Mouse (Mus musculus) MEL (cell line): ENCODE measurements at regions not wholly inside any gene's neighbourhood (a gene's known extent, or its start where the extent isn't known, plus 50 kb on each side); places are given as distances from the start of the nearest gene placed in this dataset.

Source experiments
- DNase-seq: peaks from one replicate; pipeline ENCODE4 v3.0.0; 2011; ENCODE audit warnings: low read depth, low spot score
- H3K27ac ChIP-seq: 2 replicates; pipeline ENCODE4 v1.5.1; 2012; ENCODE audit warnings: low read depth, mild to moderate bottlenecking, control low read depth, low read length, moderate library complexity; ENCODE audit not compliant: control insufficient read depth
- H3K27me3 ChIP-seq, 2 experiments: fragments of 150-350 bp in 1 of 2; sonication (generic) in 1 of 2; 2 replicates each; pipeline ENCODE4 v1.6.1; 2012; ENCODE audit warnings: low read length in 2 of 2, mild to moderate bottlenecking in 2 of 2, improper control_type of control experiment in 1 of 2, moderate library complexity in 1 of 2; ENCODE audit not compliant: insufficient read depth in 2 of 2, control insufficient read depth in 1 of 2
- H3K36me3 ChIP-seq, 2 experiments: 2 replicates each; pipeline ENCODE4 v1.6.1; 2012 to 2014; ENCODE audit warnings: low read length in 2 of 2, improper control_type of control experiment in 1 of 2, inconsistent platforms in 1 of 2, mild to moderate bottlenecking in 1 of 2; ENCODE audit not compliant: insufficient read depth in 2 of 2, control insufficient read depth in 1 of 2
- H3K4me1 ChIP-seq, 2 experiments: fragments of 150-350 bp in 1 of 2; sonication (generic) in 1 of 2; 2 replicates each; pipeline ENCODE4 v1.6.1; 2012; ENCODE audit warnings: low read length in 2 of 2, improper control_type of control experiment in 1 of 2, mild to moderate bottlenecking in 1 of 2; ENCODE audit not compliant: insufficient read depth in 2 of 2, control insufficient read depth in 1 of 2
- H3K4me3 ChIP-seq, 2 experiments: fragments of 150-350 bp in 1 of 2; sonication (generic) in 1 of 2; 2 replicates each; pipeline ENCODE4 v1.5.1; 2012; ENCODE audit warnings: low read depth in 2 of 2, low read length in 2 of 2, mild to moderate bottlenecking in 2 of 2, moderate library complexity in 2 of 2, control low read depth in 1 of 2, improper control_type of control experiment in 1 of 2; ENCODE audit not compliant: control insufficient read depth in 1 of 2, insufficient read depth in 1 of 2
- H3K79me2 ChIP-seq: 2 replicates; pipeline ENCODE4 v1.6.1; 2012; ENCODE audit warnings: mild to moderate bottlenecking, low read length, moderate library complexity; ENCODE audit not compliant: control insufficient read depth, poor library complexity, insufficient read depth
- H3K9ac ChIP-seq: 2 replicates; pipeline ENCODE4 v1.6.1; 2012; ENCODE audit warnings: low read depth, mild to moderate bottlenecking, control low read depth, low read length, moderate library complexity; ENCODE audit not compliant: control insufficient read depth, poor library complexity, severe bottlenecking
- H3K9me3 ChIP-seq: fragments of 150-350 bp; sonication (generic); replicated peaks from 2 replicates; pipeline ENCODE4 v1.6.1; 2012; ENCODE audit warnings: mild to moderate bottlenecking, low read length, improper control_type of control experiment, moderate library complexity; ENCODE audit not compliant: insufficient read depth
- BHLHE40 ChIP-seq: IDR thresholded peaks from 2 replicates; pipeline ENCODE4 v1.6.1; 2012; ENCODE audit warnings: low read depth, mild to moderate bottlenecking, inconsistent platforms, low read length, improper control_type of control experiment, borderline replicate concordance
- CHD1 ChIP-seq: IDR thresholded peaks from 2 replicates; pipeline ENCODE4 v1.6.1; 2012; ENCODE audit warnings: low read depth, mild to moderate bottlenecking, inconsistent platforms, low read length, improper control_type of control experiment
- CHD2 ChIP-seq: IDR thresholded peaks from 2 replicates; pipeline ENCODE4 v1.6.1; 2011; ENCODE audit warnings: low read length, improper control_type of control experiment
- CTCF ChIP-seq, 3 experiments: IDR thresholded peaks in 2 of 3; conservative IDR thresholded peaks in 1 of 3; 2 replicates each; pipeline ENCODE4 v1.5.1; 2011 to 2012; ENCODE audit warnings: low read length in 3 of 3, low read depth in 2 of 3, mild to moderate bottlenecking in 2 of 3, improper control_type of control experiment in 1 of 3, inconsistent platforms in 1 of 3, mixed read lengths in 1 of 3, moderate library complexity in 1 of 3; ENCODE audit not compliant: control insufficient read depth in 1 of 3, insufficient read depth in 1 of 3, poor library complexity in 1 of 3, severe bottlenecking in 1 of 3
- GABPA ChIP-seq: IDR thresholded peaks from 2 replicates; pipeline ENCODE4 v1.6.1; 2012; ENCODE audit warnings: low read depth, mild to moderate bottlenecking, inconsistent platforms, low read length, improper control_type of control experiment, moderate library complexity
- GATA1 ChIP-seq: IDR thresholded peaks from 2 replicates; pipeline ENCODE4 v1.6.1; 2011; ENCODE audit warnings: low read depth, low read length, improper control_type of control experiment
- HCFC1 ChIP-seq: IDR thresholded peaks from 2 replicates; pipeline ENCODE4 v1.6.1; 2012; ENCODE audit warnings: low read depth, mild to moderate bottlenecking, inconsistent platforms, low read length, improper control_type of control experiment, moderate library complexity
- KAT2A ChIP-seq: conservative IDR thresholded peaks from 2 replicates; pipeline ENCODE4 v1.6.1; 2012; ENCODE audit warnings: low read depth, low read length, improper control_type of control experiment, inconsistent platforms
- MAX ChIP-seq: IDR thresholded peaks from 2 replicates; pipeline ENCODE4 v1.6.1; 2011; ENCODE audit warnings: low read length, improper control_type of control experiment
- MEF2A ChIP-seq: IDR thresholded peaks from 2 replicates; pipeline ENCODE4 v1.6.1; 2014; ENCODE audit warnings: low read depth, mild to moderate bottlenecking, inconsistent platforms, low read length, improper control_type of control experiment; ENCODE audit not compliant: poor library complexity, insufficient replicate concordance, severe bottlenecking; ENCODE audit errors: extremely low read depth
- MYB ChIP-seq: IDR thresholded peaks from 2 replicates; pipeline ENCODE4 v1.6.1; 2011; ENCODE audit warnings: mild to moderate bottlenecking, low read depth, low read length, improper control_type of control experiment
- MYC ChIP-seq: IDR thresholded peaks from 2 replicates; pipeline ENCODE4 v1.6.1; 2011; ENCODE audit warnings: low read depth, mild to moderate bottlenecking, low read length, improper control_type of control experiment, moderate library complexity
- POLR2A ChIP-seq, 2 experiments: IDR thresholded peaks; 2 replicates each; pipeline ENCODE4 v1.6.1; 2011 to 2012; ENCODE audit warnings: low read length in 2 of 2, mild to moderate bottlenecking in 2 of 2, control low read depth in 1 of 2, improper control_type of control experiment in 1 of 2, low read depth in 1 of 2, moderate library complexity in 1 of 2; ENCODE audit not compliant: control insufficient read depth in 1 of 2, insufficient read depth in 1 of 2, poor library complexity in 1 of 2
- POLR2AphosphoS2 ChIP-seq: IDR thresholded peaks from 2 replicates; pipeline ENCODE4 v1.6.1; 2011; ENCODE audit warnings: low read length, improper control_type of control experiment
- TAL1 ChIP-seq: IDR thresholded peaks from 2 replicates; pipeline ENCODE4 v1.6.1; 2012; ENCODE audit warnings: mild to moderate bottlenecking, inconsistent platforms, low read length, moderate library complexity, mixed read lengths
- TBP ChIP-seq: IDR thresholded peaks from 2 replicates; pipeline ENCODE4 v1.8.0; 2011; ENCODE audit warnings: low read depth, low read length, improper control_type of control experiment
- USF1 ChIP-seq: IDR thresholded peaks from 2 replicates; pipeline ENCODE4 v1.6.1; 2014; ENCODE audit warnings: low read depth, mild to moderate bottlenecking, inconsistent platforms, low read length, improper control_type of control experiment, moderate library complexity
- ZC3H11A ChIP-seq: IDR thresholded peaks from 2 replicates; pipeline ENCODE4 v1.6.1; 2012; ENCODE audit warnings: low read depth, mild to moderate bottlenecking, inconsistent platforms, low read length, improper control_type of control experiment
- ZNF384 ChIP-seq: IDR thresholded peaks from 2 replicates; pipeline ENCODE4 v1.6.1; 2012; ENCODE audit warnings: low read depth, mild to moderate bottlenecking, inconsistent platforms, low read length, improper control_type of control experiment

- no peaks in the 10 kb centered on the region for H3K79me2 ChIP-seq
- TF ChIP-seq CHD1 (no peak), POLR2AphosphoS2 (no peak), TAL1 (no peak), HCFC1 (no peak), KAT2A (no peak), ZC3H11A (no peak), MEF2A (no peak), GABPA (no peak), ZNF384 (no peak), MAX (no peak), MYC (no peak), GATA1 (no peak), USF1 (no peak), MYB (no peak), POLR2A (IDR thresholded peaks at IDR 0.05; ENCODE audit: control insufficient read depth in 1 of 2, insufficient read depth in 1 of 2, low read depth in 1 of 2, low read length in 2 of 2, poor library complexity in 1 of 2) (no peak)
- TF ChIP-seq, all 39 proteins: peak for 0
- no peak for DNase-seq
These were observed 134.2 kb upstream of the Adam6b start for GRCm38 (mm10) chr12:113355132-113355531.

DNA sequence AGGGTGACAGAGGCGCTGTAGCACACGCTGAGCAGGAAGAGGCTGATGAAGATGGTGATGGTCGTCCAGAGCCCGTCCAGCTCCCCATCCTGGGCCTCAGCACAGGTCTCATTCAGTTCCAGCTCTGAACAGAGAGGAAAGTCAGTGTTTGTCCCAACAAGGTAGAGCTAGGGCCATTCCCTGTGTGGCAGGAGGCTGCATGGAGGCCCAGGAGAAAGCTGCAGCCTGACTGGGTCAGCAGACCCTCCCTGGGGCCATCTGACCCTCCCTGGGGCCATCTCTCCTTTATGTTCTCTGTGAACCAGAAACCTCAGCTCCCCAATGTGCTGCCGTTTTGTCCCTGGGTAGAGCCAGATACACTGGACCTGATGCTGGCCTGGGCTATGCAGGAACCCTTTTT lies 131.2 kb upstream of the Adam6b start:
- Histone ChIP-seq H3K27ac (no peak overlapping the region), H3K9me3 (peaks cover 5% of the 10 kb centered on the region; the same call in 1 of the 2 replicates), H3K4me3 (no peak overlapping the region), H3K36me3 (no peaks in the 10 kb centered on the region), H3K27me3 (no peaks in the 10 kb centered on the region), H3K79me2 (no peaks in the 10 kb centered on the region), H3K4me1 (no peaks in the 10 kb centered on the region), H3K9ac (no peak overlapping the region)
- DNase-seq, result no peak
- TF ChIP-seq TAL1 (no peak), POLR2AphosphoS2 (no peak), ZNF384 (no peak), USF1 (no peak), POLR2A (IDR thresholded peaks at IDR 0.05; ENCODE audit: control insufficient read depth in 1 of 2, insufficient read depth in 1 of 2, low read depth in 1 of 2, low read length in 2 of 2, poor library complexity in 1 of 2) (no peak), MEF2A (no peak), TBP (no peak), BHLHE40 (no peak), CHD2 (no peak), CTCF (IDR thresholded peaks at IDR 0.05 in 2 of 3, conservative IDR thresholded peaks at IDR 0.05 in 1 of 3; ENCODE audit: control insufficient read depth in 1 of 3, insufficient read depth in 1 of 3, low read depth in 2 of 3, low read length in 3 of 3, poor library complexity in 1 of 3, severe bottlenecking in 1 of 3) (no peak)

More at GRCm38 (mm10) chr12:113355132-113355531, 134.2 kb upstream of the Adam6b start:
- no peaks in the 10 kb centered on the region for H3K4me1 ChIP-seq
- no peak overlapping the region for H3K4me3 ChIP-seq
- H3K27ac ChIP-seq, result no peak overlapping the region
- no peaks in the 10 kb centered on the region for H3K27me3 ChIP-seq
- H3K36me3 ChIP-seq, result no peaks in the 10 kb centered on the region
- H3K9ac ChIP-seq, result no peak overlapping the region
- H3K9me3 ChIP-seq, result peaks cover 5% of the 10 kb centered on the region; the same call in 1 of the 2 replicates
